Mouse (Mus musculus) E14TG2a.4 (cell line): Measurements from ENCODE around the gene Mfap1b.

Source experiments
- H3K27me3 ChIP-seq: 2 replicates; pipeline ENCODE4 v1.6.1; 2014; ENCODE audit warnings: low read length, control low read depth; ENCODE audit not compliant: insufficient read depth
- H3K36me3 ChIP-seq: 2 replicates; pipeline ENCODE4 v1.6.1; 2014; ENCODE audit warnings: low read length, control low read depth; ENCODE audit not compliant: insufficient read depth
- H3K4me1 ChIP-seq: replicated peaks from 2 replicates; pipeline ENCODE4 v1.6.1; 2014; ENCODE audit warnings: low read depth, low read length, control low read depth
- H3K4me3 ChIP-seq: replicated peaks from 2 replicates; pipeline ENCODE4 v1.5.1; 2014; ENCODE audit warnings: mild to moderate bottlenecking, low read length
- H3K9me3 ChIP-seq: 2 replicates; pipeline ENCODE4 v1.6.1; 2014; ENCODE audit warnings: low read length, control low read depth
- CTCF ChIP-seq: conservative IDR thresholded peaks from 2 replicates; pipeline ENCODE4 v1.5.1; 2014; ENCODE audit warnings: low read length
- NANOG ChIP-seq: IDR thresholded peaks from 2 replicates; pipeline ENCODE4 v1.6.1; 2014; ENCODE audit warnings: borderline replicate concordance, low read length, mixed read lengths
- POU5F1 ChIP-seq: IDR thresholded peaks from 2 replicates; pipeline ENCODE4 v1.6.1; 2014; ENCODE audit warnings: low read length, borderline replicate concordance

The Mfap1b gene

GRCm38 (mm10) chr2:121446506-121446905 lies 27.4 kb downstream of the Mfap1b start:
- Histone ChIP-seq H3K4me1 (peaks cover 70% of the 10 kb centered on the region), H3K36me3 (peaks cover 13% of the 10 kb centered on the region), H3K9me3 (no peaks in the 10 kb centered on the region), H3K27me3 (no peaks in the 10 kb centered on the region), H3K4me3 (no peak overlapping the region)
- TF ChIP-seq CTCF = no peak
- TF ChIP-seq NANOG = no peak
- TF ChIP-seq POU5F1 = no peak

GRCm38 (mm10) chr2:121445117-121445516 lies 28.8 kb downstream of the Mfap1b start:
- Histone ChIP-seq H3K36me3 (peaks cover 11% of the 10 kb centered on the region), H3K4me1 (peaks cover 62% of the 10 kb centered on the region), H3K4me3 (no peak overlapping the region), H3K9me3 (no peaks in the 10 kb centered on the region), H3K27me3 (peaks cover 4% of the 10 kb centered on the region; the same call in 1 of the 2 replicates)
- TF ChIP-seq NANOG (no peak), POU5F1 (no peak), CTCF (no peak)

DNA sequence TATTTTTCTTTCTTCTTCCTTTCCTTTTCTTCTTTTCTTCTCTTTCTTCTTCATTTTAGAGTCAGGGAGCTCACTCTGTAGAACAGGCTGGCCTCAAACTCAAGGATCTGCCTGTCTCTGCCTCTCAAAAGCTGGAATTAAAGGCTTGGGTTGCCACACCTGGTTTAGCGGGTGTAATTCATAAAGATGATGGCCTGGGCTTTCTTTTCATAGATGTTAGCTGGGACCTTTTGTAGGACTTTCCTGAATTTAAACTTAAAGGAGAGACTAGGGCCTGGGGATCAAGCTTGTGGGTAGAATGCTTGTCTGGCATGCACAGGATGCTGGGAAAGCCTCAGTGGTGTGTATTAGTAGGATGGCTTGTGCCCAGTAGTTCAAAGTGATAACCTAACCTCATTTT lies 29.7 kb downstream of the Mfap1b start, which contains the start of gene Ell3:
TSS of gene Ell3 (minus strand) at position 101 of the 400 bp plus-strand sequence.
- Histone ChIP-seq H3K36me3 (peaks cover 20% of the 10 kb centered on the region), H3K4me1 (peaks cover 62% of the 10 kb centered on the region), H3K27me3 (peaks cover 4% of the 10 kb centered on the region; the same call in 1 of the 2 replicates), H3K4me3 (peak within 1 kb of the TSS; percentile 83), H3K9me3 (no peaks in the 10 kb centered on the region)
- no peak for TF ChIP-seq NANOG
- TF ChIP-seq POU5F1 = no peak
- TF ChIP-seq CTCF = no peak

DNA sequence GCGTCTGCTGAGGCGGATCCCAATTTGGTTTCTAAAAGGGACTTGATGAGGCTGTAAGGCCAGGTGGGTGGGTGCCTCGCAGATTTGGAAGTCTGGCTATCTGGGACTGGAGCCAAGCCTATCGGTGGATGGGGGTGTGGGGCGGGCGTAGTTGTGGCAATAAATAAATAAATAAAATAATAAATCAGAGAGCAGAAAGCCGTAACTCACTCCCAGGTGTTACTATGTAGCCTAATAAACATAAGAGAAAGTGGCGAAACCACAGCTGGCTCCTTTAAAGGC lies 30.9 kb downstream of the Mfap1b start:
- TF ChIP-seq POU5F1 = no peak
- TF ChIP-seq NANOG = no peak
- TF ChIP-seq CTCF = no peak
- Histone ChIP-seq H3K9me3 (no peaks in the 10 kb centered on the region), H3K27me3 (peaks cover 4% of the 10 kb centered on the region; the same call in 1 of the 2 replicates), H3K4me1 (peaks cover 55% of the 10 kb centered on the region), H3K36me3 (peaks cover 32% of the 10 kb centered on the region), H3K4me3 (peak overlapping the region; percentile 83)

DNA sequence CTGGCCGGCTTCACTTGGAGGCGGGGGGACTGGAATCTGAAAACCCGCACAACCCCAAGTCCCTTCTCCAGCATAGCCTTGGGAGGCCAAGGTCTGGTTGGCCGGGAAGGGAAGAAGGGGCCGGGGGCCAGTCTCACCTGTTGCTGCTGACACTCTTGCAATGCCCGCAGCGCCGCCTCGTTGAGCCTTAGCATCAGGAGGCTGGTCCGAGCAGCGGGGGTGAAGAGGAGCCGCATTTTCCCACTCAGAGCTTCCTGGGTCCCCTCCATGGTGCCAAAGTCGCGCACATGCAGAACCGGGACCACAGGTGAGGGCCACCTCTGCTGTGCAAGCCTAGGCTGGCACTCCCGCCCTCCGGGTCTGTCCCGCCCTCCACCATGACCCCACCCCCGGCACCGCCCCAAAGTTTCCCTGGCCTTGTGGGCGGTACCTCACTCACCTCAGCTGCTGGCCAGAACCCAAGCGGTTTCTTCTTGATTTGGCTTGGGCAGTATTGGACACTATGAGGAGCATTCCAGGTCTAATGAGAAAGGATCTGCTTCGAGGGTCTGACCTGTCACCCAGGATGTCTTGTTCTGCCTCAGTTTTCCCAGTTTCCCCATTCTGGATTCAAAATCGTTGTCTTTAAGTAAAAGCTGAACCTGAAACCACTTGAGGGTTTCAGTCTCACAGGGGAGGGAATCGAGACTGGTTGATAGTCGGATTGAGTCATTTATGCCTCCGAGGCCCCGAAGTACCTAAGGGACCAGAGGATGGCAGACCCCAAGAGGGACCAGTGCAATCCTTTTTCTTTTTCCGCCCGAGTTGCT lies 31.4 kb downstream of the Mfap1b start:
- peak overlapping the region; percentile 83 for H3K4me3 ChIP-seq
- H3K36me3 ChIP-seq = peaks cover 37% of the 10 kb centered on the region
- H3K27me3 ChIP-seq = peaks cover 4% of the 10 kb centered on the region; the same call in 1 of the 2 replicates
- TF ChIP-seq POU5F1 = no peak
- TF ChIP-seq NANOG = no peak
- TF ChIP-seq CTCF = no peak
- peaks cover 49% of the 10 kb centered on the region for H3K4me1 ChIP-seq
- no peaks in the 10 kb centered on the region for H3K9me3 ChIP-seq

GRCm38 (mm10) chr2:121441800-121442199 lies 32.1 kb downstream of the Mfap1b start:
- Histone ChIP-seq H3K4me3 (peak overlapping the region; percentile 83), H3K9me3 (no peaks in the 10 kb centered on the region), H3K27me3 (peaks cover 4% of the 10 kb centered on the region; the same call in 1 of the 2 replicates), H3K4me1 (peaks cover 49% of the 10 kb centered on the region), H3K36me3 (peaks cover 43% of the 10 kb centered on the region)
- TF ChIP-seq POU5F1 (no peak), NANOG (no peak), CTCF (no peak)

GRCm38 (mm10) chr2:121440834-121441605 lies 32.8 kb downstream of the Mfap1b start:
- no peaks in the 10 kb centered on the region for H3K9me3 ChIP-seq
- TF ChIP-seq NANOG = no peak
- no peak for TF ChIP-seq CTCF
- TF ChIP-seq POU5F1 = no peak
- peaks cover 4% of the 10 kb centered on the region; the same call in 1 of the 2 replicates for H3K27me3 ChIP-seq
- H3K36me3 ChIP-seq = peaks cover 48% of the 10 kb centered on the region
- no peak overlapping the region for H3K4me3 ChIP-seq
- H3K4me1 ChIP-seq = peaks cover 42% of the 10 kb centered on the region

DNA sequence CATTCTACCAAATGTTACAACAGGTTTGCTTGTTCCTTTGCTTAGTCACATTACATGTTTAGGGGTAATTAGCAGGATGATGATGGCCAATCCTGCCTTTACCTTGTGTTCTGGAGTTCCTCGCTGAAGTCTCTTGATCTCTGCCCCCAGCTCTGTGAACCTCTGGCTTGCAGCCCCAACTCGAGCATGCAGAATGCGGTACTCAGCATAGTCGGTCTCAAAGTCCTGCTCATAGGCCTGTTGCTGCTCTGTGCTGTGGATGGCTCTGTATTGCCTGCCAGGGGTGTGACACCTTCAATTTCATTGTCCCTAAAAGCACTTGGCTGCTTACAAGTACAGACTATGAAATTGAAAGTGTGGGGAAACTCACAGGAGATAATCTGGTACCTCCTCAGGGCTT lies 34.1 kb downstream of the Mfap1b start:
- H3K36me3 ChIP-seq = peaks cover 61% of the 10 kb centered on the region
- H3K9me3 ChIP-seq = no peaks in the 10 kb centered on the region
- peaks cover 4% of the 10 kb centered on the region; the same call in 1 of the 2 replicates for H3K27me3 ChIP-seq
- TF ChIP-seq NANOG (no peak), POU5F1 (no peak), CTCF (no peak)
- H3K4me1 ChIP-seq = peaks cover 33% of the 10 kb centered on the region
- no peak overlapping the region for H3K4me3 ChIP-seq
